Mouse (Mus musculus) bone marrow, adult 2 months (tissue): ENCODE data around the gene Cnp. TPM values are rescaled to one million over a fixed set of nuclear protein-coding genes. Genes with fewer than 3 reads are reported as not detected.

Source experiments
- H3K27ac ChIP-seq: fragments of 200-500 bp; 2 replicates; pipeline ENCODE4 v1.5.1; 2012; ENCODE audit warnings: low read depth, mild to moderate bottlenecking, control low read depth, inconsistent platforms, low read length; ENCODE audit not compliant: control insufficient read depth, poor library complexity, insufficient read depth
- H3K4me1 ChIP-seq: fragments of 200-500 bp; 2 replicates; pipeline ENCODE4 v1.6.1; 2011; ENCODE audit warnings: low read length; ENCODE audit not compliant: control insufficient read depth, insufficient read depth
- H3K4me3 ChIP-seq: fragments of 200-500 bp; replicated peaks from 2 replicates; pipeline ENCODE3; 2011; ENCODE audit warnings: mild to moderate bottlenecking, low read depth, low read length, control low read depth; ENCODE audit not compliant: control insufficient read depth
- CTCF ChIP-seq: fragments of 200-500 bp; IDR thresholded peaks from 2 replicates; pipeline ENCODE4 v1.5.1; 2011; ENCODE audit warnings: low read length, control low read depth; ENCODE audit not compliant: control insufficient read depth, insufficient read depth
- POLR2A ChIP-seq: fragments of 200-500 bp; IDR thresholded peaks from 2 replicates; pipeline ENCODE4 v1.6.1; 2011; ENCODE audit warnings: low read depth, mild to moderate bottlenecking, control low read depth, low read length, borderline replicate concordance; ENCODE audit not compliant: control insufficient read depth
- whole genome bisulfite sequencing: fragments of 180-500 bp; shearing (Covaris S2); methylation state at CpG from one replicate; pipeline ENCODE4 v1.1.7; 2018; 5-methylcytosine and 5-hydroxymethylcytosine counted together
- polyA plus RNA-seq: library from polyadenylated mRNA; stranded (reverse); fragments of >200 nt; gene quantifications from 2 replicates; pipeline ENCODE4 v1.2.4, GENCODE M21; 2011; ENCODE audit warnings: low replicate concordance; ENCODE audit not compliant: missing spikeins, insufficient read depth, insufficient read length

Cnp gene
- polyA plus RNA-seq, 1 experiment: 35.7 TPM

- WGBS: 79% methylated on average over 8 of the region's 8 CpGs
Observed at GRCm38 (mm10) chr11:100549466-100549865, 25.2 kb upstream of the Cnp start.

GRCm38 (mm10) chr11:100550101-100550500 is 24.6 kb upstream of the Cnp start:
- WGBS: 71% methylated on average over 6 of the region's 6 CpGs
- peaks cover 7% of the 10 kb centered on the region; the same call in 1 of the 2 replicates for H3K4me1 ChIP-seq
- H3K27ac ChIP-seq: no peak overlapping the region
- no peak overlapping the region for H3K4me3 ChIP-seq
- TF ChIP-seq POLR2A: no peak
- no peak for TF ChIP-seq CTCF

More at GRCm38 (mm10) chr11:100549466-100549865, 25.2 kb upstream of the Cnp start:
- TF ChIP-seq CTCF: no peak
- no peak for TF ChIP-seq POLR2A
- no peak overlapping the region for H3K4me3 ChIP-seq
- peaks cover 10% of the 10 kb centered on the region; the same call in 1 of the 2 replicates for H3K4me1 ChIP-seq
- H3K27ac ChIP-seq: no peak overlapping the region

GRCm38 (mm10) chr11:100552842-100553241 is 21.9 kb upstream of the Cnp start:
- 60% methylated on average over 4 of the region's 4 CpGs for WGBS
- H3K4me1 ChIP-seq: peaks cover 3% of the 10 kb centered on the region; the same call in 1 of the 2 replicates
- TF ChIP-seq POLR2A (no peak), CTCF (no peak)
- no peak overlapping the region for H3K27ac ChIP-seq
- no peak overlapping the region for H3K4me3 ChIP-seq

- TF ChIP-seq CTCF (peak; percentile 45), POLR2A (no peak)
- Histone ChIP-seq H3K27ac (no peak overlapping the region), H3K4me3 (no peak overlapping the region), H3K4me1 (no peaks in the 10 kb centered on the region; the same call in 1 of the 2 replicates)
- WGBS: 11% methylated on average over 11 of the region's 11 CpGs
Observed at GRCm38 (mm10) chr11:100555583-100555982, 19.1 kb upstream of the Cnp start.

- Histone ChIP-seq H3K27ac (no peak overlapping the region), H3K4me3 (no peak overlapping the region), H3K4me1 (no peaks in the 10 kb centered on the region; the same call in 1 of the 2 replicates)
- 70% methylated on average over 3 of the region's 3 CpGs for WGBS
- no peak for TF ChIP-seq CTCF
- TF ChIP-seq POLR2A: no peak
Observed at GRCm38 (mm10) chr11:100557563-100557962, 17.1 kb upstream of the Cnp start.

GRCm38 (mm10) chr11:100559476-100559875 is 15.2 kb upstream of the Cnp start:
- TF ChIP-seq CTCF (no peak), POLR2A (no peak)
- Histone ChIP-seq H3K4me1 (no peaks in the 10 kb centered on the region; the same call in 1 of the 2 replicates), H3K4me3 (no peak overlapping the region), H3K27ac (no peak overlapping the region)
- WGBS: 81% methylated on average over 7 of the region's 7 CpGs

GRCm38 (mm10) chr11:100561748-100562147 is 13.0 kb upstream of the Cnp start:
- no peak overlapping the region for H3K27ac ChIP-seq
- H3K4me1 ChIP-seq: no peaks in the 10 kb centered on the region
- TF ChIP-seq CTCF: no peak
- TF ChIP-seq POLR2A: no peak
- 72% methylated on average over 5 of the region's 5 CpGs for WGBS
- no peak overlapping the region for H3K4me3 ChIP-seq

- 86% methylated on average over 15 of the region's 15 CpGs for WGBS
- TF ChIP-seq POLR2A (no peak), CTCF (no peak)
- H3K4me3 ChIP-seq: no peak overlapping the region
- H3K27ac ChIP-seq: no peak overlapping the region
- H3K4me1 ChIP-seq: no peaks in the 10 kb centered on the region
Observed at GRCm38 (mm10) chr11:100564297-100564696, 10.4 kb upstream of the Cnp start.

- Histone ChIP-seq H3K4me1 (no peaks in the 10 kb centered on the region), H3K27ac (no peak overlapping the region), H3K4me3 (no peak overlapping the region)
- WGBS: 63% methylated on average over 6 of the region's 6 CpGs
- TF ChIP-seq CTCF (no peak), POLR2A (no peak)
Observed at GRCm38 (mm10) chr11:100564703-100565102, 10.0 kb upstream of the Cnp start.
